Mouse (Mus musculus) stomach, embryonic 14.5 days (tissue): ENCODE data around the gene Itpr1. TPM values are rescaled to one million over a fixed set of nuclear protein-coding genes. Genes with fewer than 3 reads are reported as not detected.

ENCODE experiments used
- ATAC-seq: fragments of 200-750 bp; cut with Nextera tagmentation; 2 replicates; pipeline ENCODE4 v1.8.0; 2017; ENCODE audit warnings: low read depth, moderate TSS enrichment; ENCODE audit not compliant: insufficient number of reproducible peaks, insufficient read depth, low FRiP score
- H3K27ac ChIP-seq: fragments of 300-500 bp; sonication (generic); 2 replicates; pipeline ENCODE4 v1.5.1; 2014; ENCODE audit warnings: mild to moderate bottlenecking, low read length, moderate library complexity, mixed read lengths
- H3K27me3 ChIP-seq: fragments of 300-500 bp; sonication (generic); 2 replicates; pipeline ENCODE4 v1.6.1; 2014; ENCODE audit warnings: low read length, control low read depth, mixed read lengths; ENCODE audit not compliant: control insufficient read depth, insufficient read depth
- H3K36me3 ChIP-seq: fragments of 300-500 bp; sonication (generic); 2 replicates; pipeline ENCODE4 v1.6.1; 2014; ENCODE audit warnings: mild to moderate bottlenecking, control low read depth, low read length, moderate library complexity, mixed read lengths; ENCODE audit not compliant: control insufficient read depth, insufficient read depth
- H3K4me1 ChIP-seq: fragments of 300-500 bp; sonication (generic); 2 replicates; pipeline ENCODE4 v1.6.1; 2014; ENCODE audit warnings: low read length, control low read depth, mixed read lengths; ENCODE audit not compliant: control insufficient read depth, insufficient read depth
- H3K4me2 ChIP-seq: fragments of 300-500 bp; sonication (generic); replicated peaks from 2 replicates; pipeline ENCODE4 v1.6.1; 2014; ENCODE audit warnings: low read depth, low read length, control low read depth
- H3K4me3 ChIP-seq: fragments of 300-500 bp; sonication (generic); 2 replicates; pipeline ENCODE4 v1.5.1; 2014; ENCODE audit warnings: low read depth, low read length, control low read depth
- H3K9ac ChIP-seq: fragments of 300-500 bp; sonication (generic); replicated peaks from 2 replicates; pipeline ENCODE4 v1.6.1; 2014; ENCODE audit warnings: low read depth, mild to moderate bottlenecking, control low read depth, low read length, moderate library complexity, mixed read lengths
- H3K9me3 ChIP-seq: fragments of 300-500 bp; sonication (generic); 2 replicates; pipeline ENCODE4 v1.6.1; 2016; ENCODE audit warnings: low read depth, low read length, control low read depth; ENCODE audit not compliant: control insufficient read depth
- whole genome bisulfite sequencing: fragments of 180-500 bp; shearing (Covaris S2); extraction: QIAGEN DNeasy Blood & Tissue Kit; methylation state at CpG from one replicate; pipeline ENCODE4 v1.1.7; 2014; 5-methylcytosine and 5-hydroxymethylcytosine counted together
- polyA plus RNA-seq: library from polyadenylated mRNA; unstranded; fragments of >200 nt; fragmentation: Nextera tagmentation; extraction: Ambion mirVana; gene quantifications from 2 replicates; pipeline ENCODE4 v1.2.1, GENCODE M21; 2014

The Itpr1 gene
- polyA plus RNA-seq, 1 experiment from 2014 or later: 13.5 TPM

GRCm38 (mm10) chr6:108498070-108498469, 285.2 kb downstream of the Itpr1 start:
- 83% methylated on average over 7 of the region's 7 CpGs for WGBS
- Histone ChIP-seq H3K27ac (no peak overlapping the region), H3K9me3 (no peaks in the 10 kb centered on the region), H3K9ac (no peak overlapping the region), H3K4me1 (no peaks in the 10 kb centered on the region), H3K27me3 (no peaks in the 10 kb centered on the region), H3K36me3 (no peaks in the 10 kb centered on the region), H3K4me3 (no peak overlapping the region), H3K4me2 (no peak overlapping the region)
- ATAC-seq: no peak

DNA sequence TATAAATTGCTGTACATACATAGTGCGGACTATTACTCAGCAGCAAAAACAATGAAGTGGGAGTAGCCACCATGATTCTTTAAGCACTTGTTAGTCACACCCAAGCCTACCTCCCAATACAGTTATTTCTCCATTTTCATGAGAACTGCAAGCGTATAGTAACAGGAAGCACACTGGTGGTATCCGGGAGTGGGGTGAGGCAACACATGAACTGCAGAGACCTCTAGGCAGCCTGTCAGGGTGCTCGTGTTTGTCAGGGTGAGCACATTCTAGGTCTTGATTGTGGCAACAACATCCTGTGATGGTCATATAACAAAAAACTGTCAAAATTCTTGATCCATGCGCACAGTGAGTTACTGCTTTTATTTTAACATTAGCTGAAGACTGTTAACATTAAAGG, 290.8 kb downstream of the Itpr1 start:
- H3K9ac ChIP-seq: no peak overlapping the region
- no peak overlapping the region for H3K4me2 ChIP-seq
- no peak overlapping the region for H3K27ac ChIP-seq
- H3K4me1 ChIP-seq: no peaks in the 10 kb centered on the region
- H3K36me3 ChIP-seq: no peaks in the 10 kb centered on the region
- no peak overlapping the region for H3K4me3 ChIP-seq
- WGBS: 82% methylated on average over 5 of the region's 5 CpGs
- H3K27me3 ChIP-seq: no peaks in the 10 kb centered on the region
- no peaks in the 10 kb centered on the region for H3K9me3 ChIP-seq
- ATAC-seq: no peak

GRCm38 (mm10) chr6:108504717-108505116, 291.8 kb downstream of the Itpr1 start:
- Histone ChIP-seq H3K4me2 (no peak overlapping the region), H3K4me3 (no peak overlapping the region), H3K4me1 (no peaks in the 10 kb centered on the region), H3K9ac (no peak overlapping the region), H3K36me3 (no peaks in the 10 kb centered on the region), H3K27me3 (no peaks in the 10 kb centered on the region), H3K27ac (no peak overlapping the region), H3K9me3 (no peaks in the 10 kb centered on the region)
- 85% methylated on average over 7 of the region's 7 CpGs for WGBS
- ATAC-seq: no peak

- Histone ChIP-seq H3K4me2 (no peak overlapping the region), H3K9me3 (no peaks in the 10 kb centered on the region), H3K9ac (no peak overlapping the region), H3K4me1 (no peaks in the 10 kb centered on the region), H3K27me3 (no peaks in the 10 kb centered on the region), H3K27ac (no peak overlapping the region), H3K36me3 (no peaks in the 10 kb centered on the region), H3K4me3 (no peak overlapping the region)
- 89% methylated on average over 3 of the region's 3 CpGs for WGBS
- no peak for ATAC-seq
Observed at GRCm38 (mm10) chr6:108506161-108506560, 293.3 kb downstream of the Itpr1 start.

DNA sequence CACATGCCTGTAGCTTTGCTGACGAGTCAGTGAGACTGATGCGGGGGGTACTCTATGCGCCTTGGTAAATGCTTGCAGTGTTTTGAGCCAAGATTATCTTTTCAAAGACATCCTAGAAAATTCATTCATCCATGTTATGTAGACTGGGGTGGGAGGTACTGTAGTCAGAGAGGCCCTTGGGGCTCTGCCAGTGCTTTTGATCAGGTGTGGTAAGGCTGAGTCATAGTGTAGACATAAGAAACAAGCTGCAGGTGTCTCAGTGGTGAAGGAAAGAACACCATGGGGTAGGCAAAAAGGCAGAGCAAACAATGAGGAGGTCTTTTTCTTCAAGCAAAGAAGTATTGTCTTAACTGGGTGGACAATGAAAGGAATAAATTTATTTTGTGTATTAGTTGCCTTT, 294.4 kb downstream of the Itpr1 start:
- Histone ChIP-seq H3K4me3 (no peak overlapping the region), H3K9ac (no peak overlapping the region), H3K4me2 (no peak overlapping the region), H3K9me3 (no peaks in the 10 kb centered on the region), H3K4me1 (no peaks in the 10 kb centered on the region), H3K36me3 (no peaks in the 10 kb centered on the region), H3K27me3 (no peaks in the 10 kb centered on the region), H3K27ac (peak overlapping the region; percentile 15; the same call in 1 of the 2 replicates)
- WGBS: 77% methylated on average over 3 of the region's 3 CpGs
- ATAC-seq: peak; percentile 92

DNA sequence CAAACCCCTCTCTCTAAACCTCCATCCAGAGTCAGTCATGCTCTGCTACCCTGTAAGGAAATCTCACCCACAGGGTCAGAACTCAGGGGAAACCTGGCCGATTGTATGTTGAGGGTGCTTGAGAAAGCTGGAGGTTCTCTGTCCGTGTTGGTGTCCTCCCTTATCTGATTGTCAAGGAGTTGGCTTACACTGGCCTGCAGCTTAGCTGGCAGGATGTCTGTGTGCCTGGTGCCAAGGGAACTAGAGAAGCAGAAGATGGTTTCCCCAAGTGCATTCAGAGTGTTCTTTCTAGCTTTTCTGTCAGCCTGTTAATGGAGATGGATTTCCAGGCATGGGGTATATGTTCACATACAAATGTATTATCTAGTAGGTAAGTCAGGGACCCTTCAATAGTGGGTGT, 296.4 kb downstream of the Itpr1 start:
- WGBS: 73% methylated on average over 2 of the region's 2 CpGs
- no peaks in the 10 kb centered on the region for H3K36me3 ChIP-seq

DNA sequence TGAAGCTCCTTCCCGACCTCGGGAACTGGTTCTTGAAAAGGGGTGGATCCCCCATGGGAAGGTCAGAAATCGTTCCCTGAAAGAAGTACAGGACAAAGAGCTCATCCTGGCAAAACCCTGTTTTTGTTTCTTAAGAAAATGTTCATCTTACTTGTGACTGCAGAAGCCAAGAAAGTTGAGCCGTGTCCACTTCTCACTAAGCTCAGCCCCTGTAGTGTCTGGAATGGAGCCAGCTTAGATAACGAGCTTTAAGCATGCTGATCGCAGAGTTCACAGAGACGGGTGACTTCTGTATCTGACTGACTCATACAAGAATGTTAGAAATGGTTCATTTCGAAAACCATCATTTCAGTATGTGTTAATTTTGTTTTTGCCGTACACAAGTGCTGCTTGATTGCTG, 297.2 kb downstream of the Itpr1 start:
- H3K27ac ChIP-seq: no peak overlapping the region
- H3K9me3 ChIP-seq: no peaks in the 10 kb centered on the region
- no peaks in the 10 kb centered on the region for H3K27me3 ChIP-seq
- no peaks in the 10 kb centered on the region for H3K36me3 ChIP-seq
- 72% methylated on average over 9 of the region's 9 CpGs for WGBS
- ATAC-seq: no peak
- H3K4me1 ChIP-seq: no peaks in the 10 kb centered on the region
- H3K4me2 ChIP-seq: no peak overlapping the region
- H3K4me3 ChIP-seq: no peak overlapping the region
- no peak overlapping the region for H3K9ac ChIP-seq

More for the DNA sequence above, 296.4 kb downstream of the Itpr1 start:
- H3K27ac ChIP-seq: no peak overlapping the region
- no peak for ATAC-seq
- no peaks in the 10 kb centered on the region for H3K27me3 ChIP-seq
- no peaks in the 10 kb centered on the region for H3K4me1 ChIP-seq
- H3K9ac ChIP-seq: no peak overlapping the region
- no peaks in the 10 kb centered on the region for H3K9me3 ChIP-seq
- H3K4me2 ChIP-seq: no peak overlapping the region
- H3K4me3 ChIP-seq: no peak overlapping the region

GRCm38 (mm10) chr6:108512097-108512496, 299.2 kb downstream of the Itpr1 start:
- H3K4me1 ChIP-seq: no peaks in the 10 kb centered on the region

DNA sequence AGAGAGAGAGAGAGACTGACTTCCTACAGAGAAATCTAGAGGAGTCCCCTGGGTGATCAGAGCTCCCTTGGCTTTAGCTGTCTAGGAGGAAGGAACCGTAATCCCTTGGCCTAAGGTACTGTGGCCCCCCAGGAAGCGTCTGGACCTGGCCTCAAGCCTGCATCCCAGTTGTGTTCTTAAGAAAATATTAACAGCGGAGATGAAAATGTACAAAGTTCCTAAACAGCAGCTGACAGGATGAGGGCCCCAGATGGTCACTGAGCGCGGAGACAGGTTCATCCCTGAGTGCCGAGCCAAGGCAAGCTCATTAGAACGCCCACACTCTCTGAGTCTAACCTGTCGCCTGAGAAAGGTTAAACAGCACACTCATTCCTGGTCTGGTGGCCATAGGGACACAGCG, 300.1 kb downstream of the Itpr1 start:
- Histone ChIP-seq H3K4me2 (no peak overlapping the region), H3K4me3 (no peak overlapping the region), H3K27ac (no peak overlapping the region), H3K9me3 (no peaks in the 10 kb centered on the region), H3K27me3 (no peaks in the 10 kb centered on the region), H3K4me1 (no peaks in the 10 kb centered on the region), H3K36me3 (no peaks in the 10 kb centered on the region), H3K9ac (no peak overlapping the region)
- no peak for ATAC-seq
- 86% methylated on average over 9 of the region's 9 CpGs for WGBS

More at GRCm38 (mm10) chr6:108512097-108512496, 299.2 kb downstream of the Itpr1 start:
- no peak overlapping the region for H3K4me2 ChIP-seq
- no peaks in the 10 kb centered on the region for H3K27me3 ChIP-seq
- H3K9ac ChIP-seq: no peak overlapping the region
- WGBS: 45% methylated on average over 3 of the region's 3 CpGs
- no peaks in the 10 kb centered on the region for H3K9me3 ChIP-seq
- no peaks in the 10 kb centered on the region for H3K36me3 ChIP-seq
- H3K4me3 ChIP-seq: no peak overlapping the region
- H3K27ac ChIP-seq: no peak overlapping the region
- ATAC-seq: no peak
